Mouse (Mus musculus) neutrophil, adult 59 days (primary cell): ENCODE measurements around the gene 2610528J11Rik. TPM values are rescaled to one million over a fixed set of nuclear protein-coding genes. Genes with fewer than 3 reads are reported as not detected.

ENCODE experiments used
- total RNA-seq, 2 experiments: library from RNA; stranded (reverse); gene quantifications; 1 replicate in 1 of 2; 2 replicates in 1 of 2; pipeline ENCODE4 v1.2.4; 2023

The 2610528J11Rik gene
- not detected for total RNA-seq

GRCm38 (mm10) chr4:118526408-118527334, at the start of gene 2610528J11Rik:
Gene 2610528J11Rik, plus strand, starts transcription at chr4:118526999.

GRCm38 (mm10) chr4:118489717-118490132, 37.1 kb upstream of the 2610528J11Rik start, which contains the start of gene Tie1:
Gene Tie1, minus strand, starts transcription at chr4:118490061.

GRCm38 (mm10) chr4:118543592-118544260, 16.9 kb downstream of the 2610528J11Rik start, which contains the start of gene Tmem125:
Gene Tmem125, minus strand, starts transcription at chr4:118544044.

Other genes with a start within 250 kb of the 2610528J11Rik start
- under 1 TPM; 0.24 to 0.49 TPM for gene Ptprf, start 235.6 kb upstream of the 2610528J11Rik start, total RNA-seq
- 10 to 100 TPM; 55.4 to 57.5 TPM for gene Szt2, start 117.7 kb upstream of the 2610528J11Rik start, total RNA-seq
- gene Med8, start 117.7 kb upstream of the 2610528J11Rik start, total RNA-seq, result 10 to 100 TPM; 73.2 to 77.9 TPM
- gene Elovl1, start 98.9 kb upstream of the 2610528J11Rik start, total RNA-seq, result 10 to 100 TPM; 80.1 to 91.1 TPM
- 10 to 100 TPM; 61.8 to 67.5 TPM for gene Cdc20, start 89.6 kb upstream of the 2610528J11Rik start, total RNA-seq
- under 1 TPM; 0.58 to 0.77 TPM for gene Mpl, start 69.5 kb upstream of the 2610528J11Rik start, total RNA-seq
- gene Tie1, start 36.9 kb upstream of the 2610528J11Rik start, total RNA-seq, result 1 to 10 TPM; 2.9 to 3.3 TPM
- gene Tmem125, start 17.0 kb downstream of the 2610528J11Rik start, total RNA-seq, result not detected
- gene Cfap57, start 93.8 kb downstream of the 2610528J11Rik start, total RNA-seq, result 1 to 10 TPM; 2.1 to 3.0 TPM
- 10 to 100 TPM; 42.1 to 46.5 TPM for gene Ebna1bp2, start 93.8 kb downstream of the 2610528J11Rik start, total RNA-seq
- gene Olfr62, start 132.0 kb downstream of the 2610528J11Rik start, total RNA-seq, result not detected
- not detected for gene Olfr1342, start 165.8 kb downstream of the 2610528J11Rik start, total RNA-seq
- gene Olfr1341, start 176.5 kb downstream of the 2610528J11Rik start, total RNA-seq, result not detected
- not detected for gene Olfr1340, start 193.1 kb downstream of the 2610528J11Rik start, total RNA-seq
- gene Olfr1339, start 205.2 kb downstream of the 2610528J11Rik start, total RNA-seq, result not detected
- gene Olfr1338, start 231.7 kb downstream of the 2610528J11Rik start, total RNA-seq, result not detected